Mouse (Mus musculus): ENCODE measurements around the gene Krt32. TPM values are rescaled to one million over a fixed set of nuclear protein-coding genes. Genes with fewer than 3 reads are reported as not detected.

The Krt32 gene
- total RNA-seq (2023): not detected

GRCm38 (mm10) chr11:100087861-100088260, at the start of gene Krt32:
Krt32 (minus strand) TSS chr11:100088226.

GRCm38 (mm10) chr11:100135731-100136130, 47.7 kb upstream of the Krt32 start, which contains the start of gene Krt15:
Krt15 (minus strand) TSS chr11:100135928.

GRCm38 (mm10) chr11:100121466-100121865, 33.4 kb upstream of the Krt32 start, which contains the start of gene Krt13:
Krt13 (minus strand) TSS chr11:100121566.

GRCm38 (mm10) chr11:100105576-100106122, 17.6 kb upstream of the Krt32 start, which contains the start of gene Krt36:
Krt36 (minus strand) TSS chr11:100105626.

GRCm38 (mm10) chr11:100096141-100096540, 8.1 kb upstream of the Krt32 start, which contains the start of gene Krt35:
Krt35 (minus strand) TSS chr11:100096241.

GRCm38 (mm10) chr11:100050451-100050850, 37.6 kb downstream of the Krt32 start, which contains the start of gene Krt31:
Krt31 (minus strand) TSS chr11:100050551.

GRCm38 (mm10) chr11:100041454-100041853, 46.6 kb downstream of the Krt32 start, which contains the start of gene Krt34:
Krt34 (minus strand) TSS chr11:100041554.

Other genes with a start within 250 kb of the Krt32 start
- gene Krtap4-16, start 236.6 kb downstream of the Krt32 start, total RNA-seq (2023): not detected
- not detected for gene Gm11568, start 230.3 kb downstream of the Krt32 start, total RNA-seq (2023)
- not detected for gene Gm11559, start 223.8 kb downstream of the Krt32 start, total RNA-seq (2023)
- not detected for gene Krtap9-1, start 214.8 kb downstream of the Krt32 start, total RNA-seq (2023)
- not detected for gene Gm11567, start 209.0 kb downstream of the Krt32 start, total RNA-seq (2023)
- gene Krtap31-1, start 180.3 kb downstream of the Krt32 start, total RNA-seq (2023): not detected
- not detected for gene Gm11565, start 173.5 kb downstream of the Krt32 start, total RNA-seq (2023)
- gene Krtap31-2, start 151.9 kb downstream of the Krt32 start, total RNA-seq (2023): not detected
- gene Krtap9-5, start 139.8 kb downstream of the Krt32 start, total RNA-seq (2023): not detected
- gene Krtap29-1, start 109.2 kb downstream of the Krt32 start, total RNA-seq (2023): not detected
- gene Krtap16-1, start 101.6 kb downstream of the Krt32 start, total RNA-seq (2023): not detected
- gene Krtap17-1, start 94.2 kb downstream of the Krt32 start, total RNA-seq (2023): not detected
- gene Krt33a, start 72.0 kb downstream of the Krt32 start, total RNA-seq (2023): not detected
- not detected for gene Krt33b, start 58.4 kb downstream of the Krt32 start, total RNA-seq (2023)
- not detected for gene Krt34, start 46.7 kb downstream of the Krt32 start, total RNA-seq (2023)
- gene Krt31, start 37.7 kb downstream of the Krt32 start, total RNA-seq (2023): not detected
- gene Krt35, start 8.0 kb upstream of the Krt32 start, total RNA-seq (2023): not detected
- not detected for gene Krt36, start 17.4 kb upstream of the Krt32 start, total RNA-seq (2023)
- gene Krt13, start 33.3 kb upstream of the Krt32 start, total RNA-seq (2023): not detected
- not detected for gene Krt15, start 47.7 kb upstream of the Krt32 start, total RNA-seq (2023)
- gene Krt19, start 60.4 kb upstream of the Krt32 start, total RNA-seq (2023): not detected
- gene Krt9, start 105.0 kb upstream of the Krt32 start, total RNA-seq (2023): not detected
- gene Krt14, start 119.3 kb upstream of the Krt32 start, total RNA-seq (2023): not detected
- gene Krt16, start 160.7 kb upstream of the Krt32 start, total RNA-seq (2023): not detected
- gene Krt17, start 172.8 kb upstream of the Krt32 start, total RNA-seq (2023): not detected
- gene Krt42, start 181.6 kb upstream of the Krt32 start, total RNA-seq (2023): not detected
- gene Eif1, start 231.7 kb upstream of the Krt32 start, total RNA-seq (2023): 1,000 to 10,000 TPM; 1,497 to 1,503 TPM
- 1 to 10 TPM in 1 of 2 experiments, not detected in 1; 1.2 TPM for gene Gast, start 246.2 kb upstream of the Krt32 start, total RNA-seq (2023)